Mouse (Mus musculus) liver, embryonic 14.5 days (tissue): ENCODE results near the gene Serpinb5.

Experiments used
- CTCF ChIP-seq: IDR thresholded peaks from 2 replicates; pipeline ENCODE4 v1.5.1; 2016; ENCODE audit warnings: antibody characterized with exemption, low read depth, control low read depth
- EP300 ChIP-seq: IDR thresholded peaks from 2 replicates; pipeline ENCODE4 v1.6.1; 2016; ENCODE audit warnings: antibody characterized with exemption, low read depth

DNA sequence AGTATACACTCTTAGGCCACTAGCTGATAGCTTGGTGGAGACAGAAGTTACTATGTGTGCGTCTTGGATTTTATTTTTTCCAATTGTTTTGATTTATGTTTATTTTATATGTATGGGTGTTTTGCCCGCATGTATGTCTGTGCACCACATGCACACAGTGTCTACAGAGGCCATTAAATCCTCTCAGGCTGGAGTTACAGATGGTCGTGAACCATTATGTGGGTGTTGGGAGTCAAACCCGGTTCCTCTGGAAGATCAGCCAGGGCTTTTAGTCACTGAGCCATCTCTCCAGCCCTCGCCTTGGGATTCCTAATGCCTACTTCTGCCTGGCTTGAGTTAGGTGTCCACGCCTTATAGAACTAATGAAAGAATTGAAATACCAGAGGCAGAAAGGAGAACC is 4.6 kb downstream of the Serpinb5 start:
- TF ChIP-seq CTCF = no peak
- no peak for TF ChIP-seq EP300
